Mouse (Mus musculus) spleen, adult 2 months (tissue): Measurements from ENCODE around the gene Olfr1395. TPM values are rescaled to one million over a fixed set of nuclear protein-coding genes. Genes with fewer than 3 reads are reported as not detected.
A peak's percentile ranks its signal among the peaks of the same experiment; 100 is the strongest.
"Not testable (repeated sequence)": the region's sequence is repeated elsewhere in the genome, so short reads cannot be mapped to it uniquely, and the experiment has no call there.

Experiments used
- DNase-seq, 2 experiments: peaks; one replicate each; pipeline versions ENCODE4 v3.0.0 to v3.0.0-alpha.2; 2012 to 2021; ENCODE audit warnings: low spot score in 2 of 2, low read depth in 1 of 2
- H3K27ac ChIP-seq: fragments of 200-500 bp; 2 replicates; pipeline ENCODE4 v1.5.1; 2012; ENCODE audit warnings: low read length, inconsistent platforms; ENCODE audit not compliant: insufficient read depth
- H3K27me3 ChIP-seq: fragments of 200-500 bp; 2 replicates; pipeline ENCODE4 v1.6.1; 2012; ENCODE audit warnings: mild to moderate bottlenecking, moderate library complexity, low read length, inconsistent platforms; ENCODE audit not compliant: control insufficient read depth, insufficient read depth
- H3K36me3 ChIP-seq: fragments of 200-500 bp; 2 replicates; pipeline ENCODE4 v1.6.1; 2012; ENCODE audit warnings: mild to moderate bottlenecking, low read length, inconsistent platforms; ENCODE audit not compliant: control insufficient read depth, insufficient read depth
- H3K4me1 ChIP-seq: fragments of 200-500 bp; 2 replicates; pipeline ENCODE4 v1.6.1; 2011; ENCODE audit warnings: inconsistent platforms; ENCODE audit not compliant: control insufficient read depth, insufficient read depth, insufficient read length
- H3K4me3 ChIP-seq: fragments of 200-500 bp; 2 replicates; pipeline ENCODE4 v1.5.1; 2011; ENCODE audit warnings: mild to moderate bottlenecking, inconsistent platforms; ENCODE audit not compliant: insufficient read depth, insufficient read length; ENCODE audit errors: extremely low read depth
- CTCF ChIP-seq: fragments of 200-500 bp; IDR thresholded peaks from 2 replicates; pipeline ENCODE4 v1.5.1; 2011; ENCODE audit warnings: mild to moderate bottlenecking, inconsistent platforms; ENCODE audit not compliant: insufficient read depth, insufficient read length, insufficient replicate concordance; ENCODE audit errors: extremely low read depth
- POLR2A ChIP-seq: fragments of 200-500 bp; IDR thresholded peaks from 2 replicates; pipeline ENCODE4 v1.6.1; 2011; ENCODE audit warnings: low read depth, low read length, inconsistent platforms
- WGBS: fragments of 180-500 bp; shearing (Covaris S2); methylation state at CpG from one replicate; pipeline ENCODE4 v1.1.7; 2018; 5-methylcytosine and 5-hydroxymethylcytosine counted together
- polyA plus RNA-seq: library from polyadenylated mRNA; depleted of rRNA; stranded (reverse); fragments of >200 nt; gene quantifications from 2 replicates; pipeline ENCODE4 v1.2.3, GENCODE M21; 2012; rRNA removed

Gene Olfr1395
- polyA plus RNA-seq, 1 experiment = not detected

GRCm38 (mm10) chr11:49189737-49190136 lies 47.7 kb downstream of the Olfr1395 start:
- Histone ChIP-seq H3K27me3 (no peaks in the 10 kb centered on the region), H3K27ac (no peak overlapping the region), H3K4me3 (no peak overlapping the region), H3K4me1 (no peaks in the 10 kb centered on the region), H3K36me3 (no peaks in the 10 kb centered on the region)
- TF ChIP-seq POLR2A (no peak), CTCF (peak; percentile 50; the same call in 1 of the 2 replicates)
- peak; percentile 40 to 78 for DNase-seq
- 2% methylated on average over 7 of the region's 7 CpGs for WGBS

GRCm38 (mm10) chr11:49191083-49191482 lies 49.0 kb downstream of the Olfr1395 start:
- 63% methylated on average over 2 of the region's 2 CpGs for WGBS
- no peaks in the 10 kb centered on the region for H3K4me1 ChIP-seq
- no peak overlapping the region for H3K27ac ChIP-seq
- TF ChIP-seq POLR2A = no peak
- TF ChIP-seq CTCF = no peak
- H3K27me3 ChIP-seq = no peaks in the 10 kb centered on the region
- DNase-seq = no peak
- no peak overlapping the region for H3K4me3 ChIP-seq
- H3K36me3 ChIP-seq = no peaks in the 10 kb centered on the region

GRCm38 (mm10) chr11:49194771-49195170 lies 52.7 kb downstream of the Olfr1395 start:
- WGBS = 88% methylated on average over 9 of the region's 9 CpGs
- not testable (repeated sequence) for H3K4me3 ChIP-seq, DNase-seq, H3K27me3 ChIP-seq, H3K4me1 ChIP-seq, H3K27ac ChIP-seq, H3K36me3 ChIP-seq

- Histone ChIP-seq H3K27me3 (no peaks in the 10 kb centered on the region), H3K27ac (no peak overlapping the region), H3K4me3 (no peak overlapping the region), H3K36me3 (no peaks in the 10 kb centered on the region), H3K4me1 (no peaks in the 10 kb centered on the region)
- 25% methylated on average over 7 of the region's 7 CpGs for WGBS
- DNase-seq = no peak
- TF ChIP-seq CTCF (no peak), POLR2A (no peak)
Observed at GRCm38 (mm10) chr11:49195819-49196322, 53.8 kb downstream of the Olfr1395 start.

Other genes with a start within 250 kb of the Olfr1395 start
- gene Gm5431, start 240.1 kb upstream of the Olfr1395 start, polyA plus RNA-seq = 0.36 and 0.37 TPM in 2 replicates
- 8.3 and 12.9 TPM in 2 replicates for gene Psme2b, start 196.1 kb upstream of the Olfr1395 start, polyA plus RNA-seq
- 0.05 and 0.22 TPM in 2 replicates for gene Olfr56, start 163.4 kb upstream of the Olfr1395 start, polyA plus RNA-seq
- gene 9930111J21Rik1, start 162.9 kb upstream of the Olfr1395 start, polyA plus RNA-seq = 16.0 and 17.9 TPM in 2 replicates
- gene Gm12185, start 150.0 kb upstream of the Olfr1395 start, polyA plus RNA-seq = 0.23 and 0.36 TPM in 2 replicates
- gene Tgtp1, start 148.1 kb upstream of the Olfr1395 start, polyA plus RNA-seq = 2.1 and 2.5 TPM in 2 replicates
- gene 9930111J21Rik2, start 91.0 kb upstream of the Olfr1395 start, polyA plus RNA-seq = 10.8 and 11.0 TPM in 2 replicates
- gene Tgtp2, start 78.1 kb upstream of the Olfr1395 start, polyA plus RNA-seq = 7.1 and 19.6 TPM in 2 replicates
- gene Ifi47, start 65.7 kb upstream of the Olfr1395 start, polyA plus RNA-seq = 16.8 and 16.9 TPM in 2 replicates
- 0.05 and 0.41 TPM in 2 replicates for gene Olfr1396, start 27.4 kb upstream of the Olfr1395 start, polyA plus RNA-seq
- gene Olfr1394, start 12.1 kb downstream of the Olfr1395 start, polyA plus RNA-seq = not detected in 2 replicates
- gene Btnl9, start 44.9 kb downstream of the Olfr1395 start, polyA plus RNA-seq = 3.9 and 6.9 TPM in 2 replicates
- 1.4 and 2.4 TPM in 2 replicates for gene Zfp62, start 61.0 kb downstream of the Olfr1395 start, polyA plus RNA-seq
- gene Mgat1, start 101.9 kb downstream of the Olfr1395 start, polyA plus RNA-seq = 222 and 255 TPM in 2 replicates
- 0.06 TPM in 2 replicates for gene Olfr1393, start 136.0 kb downstream of the Olfr1395 start, polyA plus RNA-seq
- not detected in 2 replicates for gene Olfr1392, start 143.0 kb downstream of the Olfr1395 start, polyA plus RNA-seq
- gene Olfr10, start 162.5 kb downstream of the Olfr1395 start, polyA plus RNA-seq = not detected in 2 replicates
- gene Olfr1391, start 180.5 kb downstream of the Olfr1395 start, polyA plus RNA-seq = not detected in 2 replicates
- not detected in 2 replicates for gene Olfr1390, start 192.9 kb downstream of the Olfr1395 start, polyA plus RNA-seq